Mouse (Mus musculus): ENCODE results near the gene Atg16l2.

GRCm38 (mm10) chr7:101310327-101311028 lies 8.4 kb upstream of the Atg16l2 start:
- peak; percentile 24 for TF ChIP-seq POLR2A (IDR thresholded peaks at IDR 0.05; ENCODE audit: insufficient read length, low read depth)
- no peak for TF ChIP-seq MAX (IDR thresholded peaks at IDR 0.05; ENCODE audit: low read depth)
- no peak for TF ChIP-seq CEBPB (IDR thresholded peaks at IDR 0.05; ENCODE audit: insufficient read depth, poor library complexity, severe bottlenecking)
- no peak for TF ChIP-seq E2F4 (IDR thresholded peaks at IDR 0.05; ENCODE audit: insufficient read depth)
- no peak for TF ChIP-seq TCF12 (IDR thresholded peaks at IDR 0.05; ENCODE audit: insufficient read depth, poor library complexity, severe bottlenecking)
- no peak for TF ChIP-seq USF1 (IDR thresholded peaks at IDR 0.05; ENCODE audit: low read depth)
- no peak for TF ChIP-seq POLR2AphosphoS2 (IDR thresholded peaks at IDR 0.05; ENCODE audit: insufficient read length, low read depth)
- TF ChIP-seq MYOD1 (IDR thresholded peaks at IDR 0.05; ENCODE audit: control insufficient read depth in 1 of 3, insufficient read length in 2 of 3, low read depth in 2 of 3): no peak
- TF ChIP-seq SRF (IDR thresholded peaks at IDR 0.05; ENCODE audit: control insufficient read depth, insufficient read length, low read depth): no peak

All from myocyte (in vitro differentiated cells).